Mouse (Mus musculus): Measurements from ENCODE around the gene Rprd1b. TPM values are rescaled to one million over a fixed set of nuclear protein-coding genes. Genes with fewer than 3 reads are reported as not detected.

The Rprd1b gene
- polyA plus RNA-seq, 1 experiment from 2014 or later = 43.4 TPM

- Histone ChIP-seq H3K27me3 (no peaks in the 10 kb centered on the region), H3K27ac (replicated peaks) (no peak overlapping the region), H3K9me3 (replicated peaks) (no peaks in the 10 kb centered on the region), H3K4me3 (replicated peaks) (no peak overlapping the region), H3K4me2 (replicated peaks) (no peak overlapping the region), H3K9ac (no peak overlapping the region), H3K4me1 (peaks cover 7% of the 10 kb centered on the region; the same call in 1 of the 2 replicates), H3K36me3 (no peaks in the 10 kb centered on the region)
- 51% methylated on average over 6 of the region's 6 CpGs for WGBS
- ATAC-seq (ENCODE audit: insufficient number of reproducible peaks, low FRiP score, low TSS enrichment, low read depth) = no peak
Observed at GRCm38 (mm10) chr2:158163034-158163433, 134.7 kb downstream of the Rprd1b start.

- Histone ChIP-seq H3K4me1 (peaks cover 10% of the 10 kb centered on the region), H3K27ac (replicated peaks) (no peak overlapping the region)
Observed at GRCm38 (mm10) chr2:158165776-158166175, 137.5 kb downstream of the Rprd1b start.

GRCm38 (mm10) chr2:158166628-158167027 is 138.3 kb downstream of the Rprd1b start:
- WGBS = 71% methylated on average over 7 of the region's 7 CpGs
- no peaks in the 10 kb centered on the region for H3K36me3 ChIP-seq
- H3K4me1 ChIP-seq = peaks cover 10% of the 10 kb centered on the region
- H3K27ac ChIP-seq (replicated peaks) = no peak overlapping the region
- H3K4me3 ChIP-seq (replicated peaks) = no peak overlapping the region
- H3K4me2 ChIP-seq (replicated peaks) = no peak overlapping the region
- H3K9me3 ChIP-seq (replicated peaks) = no peaks in the 10 kb centered on the region
- no peaks in the 10 kb centered on the region for H3K27me3 ChIP-seq
- no peak overlapping the region for H3K9ac ChIP-seq
- no peak for ATAC-seq (ENCODE audit: insufficient number of reproducible peaks, low FRiP score, low TSS enrichment, low read depth)

More at GRCm38 (mm10) chr2:158165776-158166175, 137.5 kb downstream of the Rprd1b start:
- no peak overlapping the region for H3K4me3 ChIP-seq (replicated peaks)
- H3K4me2 ChIP-seq (replicated peaks) = no peak overlapping the region
- H3K9ac ChIP-seq = no peak overlapping the region
- no peaks in the 10 kb centered on the region for H3K36me3 ChIP-seq
- no peaks in the 10 kb centered on the region for H3K9me3 ChIP-seq (replicated peaks)
- no peaks in the 10 kb centered on the region for H3K27me3 ChIP-seq
- WGBS = 79% methylated on average over 4 of the region's 4 CpGs
- ATAC-seq (ENCODE audit: insufficient number of reproducible peaks, low FRiP score, low TSS enrichment, low read depth) = no peak

GRCm38 (mm10) chr2:158167496-158168205 is 139.4 kb downstream of the Rprd1b start:
- Histone ChIP-seq H3K27ac (replicated peaks) (no peak overlapping the region), H3K9ac (no peak overlapping the region), H3K4me2 (replicated peaks) (no peak overlapping the region), H3K36me3 (no peaks in the 10 kb centered on the region), H3K4me3 (replicated peaks) (no peak overlapping the region), H3K4me1 (peaks cover 10% of the 10 kb centered on the region), H3K9me3 (replicated peaks) (no peaks in the 10 kb centered on the region), H3K27me3 (no peaks in the 10 kb centered on the region)
- ATAC-seq (ENCODE audit: insufficient number of reproducible peaks, low FRiP score, low TSS enrichment, low read depth) = no peak
- 58% methylated on average over 9 of the region's 9 CpGs for WGBS

GRCm38 (mm10) chr2:158168741-158169211 is 140.5 kb downstream of the Rprd1b start:
- H3K4me2 ChIP-seq (replicated peaks) = no peak overlapping the region
- H3K27me3 ChIP-seq = no peaks in the 10 kb centered on the region
- no peak for ATAC-seq (ENCODE audit: insufficient number of reproducible peaks, low FRiP score, low TSS enrichment, low read depth)
- no peaks in the 10 kb centered on the region for H3K9me3 ChIP-seq (replicated peaks)
- no peak overlapping the region for H3K4me3 ChIP-seq (replicated peaks)
- no peaks in the 10 kb centered on the region for H3K36me3 ChIP-seq
- 60% methylated on average over 8 of the region's 8 CpGs for WGBS
- H3K27ac ChIP-seq (replicated peaks) = no peak overlapping the region
- no peak overlapping the region for H3K9ac ChIP-seq
- H3K4me1 ChIP-seq = peaks cover 10% of the 10 kb centered on the region

GRCm38 (mm10) chr2:158169351-158169750 is 141.1 kb downstream of the Rprd1b start:
- Histone ChIP-seq H3K4me2 (replicated peaks) (no peak overlapping the region), H3K4me3 (replicated peaks) (no peak overlapping the region), H3K9ac (no peak overlapping the region), H3K27ac (replicated peaks) (no peak overlapping the region), H3K9me3 (replicated peaks) (no peaks in the 10 kb centered on the region), H3K4me1 (peaks cover 10% of the 10 kb centered on the region), H3K36me3 (no peaks in the 10 kb centered on the region), H3K27me3 (no peaks in the 10 kb centered on the region)
- no peak for ATAC-seq (ENCODE audit: insufficient number of reproducible peaks, low FRiP score, low TSS enrichment, low read depth)
- 59% methylated on average over 6 of the region's 6 CpGs for WGBS

- Histone ChIP-seq H3K9ac (no peak overlapping the region), H3K4me1 (peaks cover 10% of the 10 kb centered on the region), H3K27me3 (no peaks in the 10 kb centered on the region), H3K4me3 (replicated peaks) (no peak overlapping the region), H3K36me3 (no peaks in the 10 kb centered on the region), H3K27ac (replicated peaks) (no peak overlapping the region), H3K4me2 (replicated peaks) (no peak overlapping the region), H3K9me3 (replicated peaks) (no peaks in the 10 kb centered on the region)
- 86% methylated on average over 7 of the region's 7 CpGs for WGBS
- no peak for ATAC-seq (ENCODE audit: insufficient number of reproducible peaks, low FRiP score, low TSS enrichment, low read depth)
Observed at GRCm38 (mm10) chr2:158169771-158170170, 141.5 kb downstream of the Rprd1b start.

GRCm38 (mm10) chr2:158170394-158170793 is 142.1 kb downstream of the Rprd1b start:
- no peak overlapping the region for H3K4me2 ChIP-seq (replicated peaks)
- no peak overlapping the region for H3K4me3 ChIP-seq (replicated peaks)
- no peaks in the 10 kb centered on the region for H3K9me3 ChIP-seq (replicated peaks)
- no peak overlapping the region for H3K27ac ChIP-seq (replicated peaks)
- H3K4me1 ChIP-seq = peaks cover 10% of the 10 kb centered on the region
- ATAC-seq (ENCODE audit: insufficient number of reproducible peaks, low FRiP score, low TSS enrichment, low read depth) = no peak
- H3K36me3 ChIP-seq = no peaks in the 10 kb centered on the region
- H3K9ac ChIP-seq = no peak overlapping the region
- 79% methylated on average over 2 of the region's 2 CpGs for WGBS
- H3K27me3 ChIP-seq = no peaks in the 10 kb centered on the region

GRCm38 (mm10) chr2:158174438-158174837 is 146.1 kb downstream of the Rprd1b start:
- H3K27ac ChIP-seq (replicated peaks) = no peak overlapping the region
- H3K4me1 ChIP-seq = peaks cover 7% of the 10 kb centered on the region
- no peaks in the 10 kb centered on the region for H3K36me3 ChIP-seq
- H3K9me3 ChIP-seq (replicated peaks) = no peaks in the 10 kb centered on the region
- no peaks in the 10 kb centered on the region for H3K27me3 ChIP-seq
- H3K4me2 ChIP-seq (replicated peaks) = no peak overlapping the region
- no peak overlapping the region for H3K9ac ChIP-seq
- no peak overlapping the region for H3K4me3 ChIP-seq (replicated peaks)
- no peak for ATAC-seq (ENCODE audit: insufficient number of reproducible peaks, low FRiP score, low TSS enrichment, low read depth)
- 69% methylated on average over 5 of the region's 5 CpGs for whole genome bisulfite sequencing

GRCm38 (mm10) chr2:158174958-158175357 is 146.7 kb downstream of the Rprd1b start:
- Histone ChIP-seq H3K4me3 (replicated peaks) (no peak overlapping the region), H3K4me1 (peaks cover 12% of the 10 kb centered on the region), H3K27me3 (no peaks in the 10 kb centered on the region), H3K36me3 (no peaks in the 10 kb centered on the region), H3K27ac (replicated peaks) (no peak overlapping the region), H3K4me2 (replicated peaks) (no peak overlapping the region), H3K9me3 (replicated peaks) (no peaks in the 10 kb centered on the region), H3K9ac (no peak overlapping the region)
- no peak for ATAC-seq (ENCODE audit: insufficient number of reproducible peaks, low FRiP score, low TSS enrichment, low read depth)
- WGBS = 87% methylated on average over 15 of the region's 15 CpGs

- Histone ChIP-seq H3K9me3 (replicated peaks) (no peaks in the 10 kb centered on the region), H3K4me2 (replicated peaks) (no peak overlapping the region), H3K27ac (replicated peaks) (no peak overlapping the region), H3K9ac (no peak overlapping the region), H3K4me1 (peaks cover 12% of the 10 kb centered on the region), H3K4me3 (replicated peaks) (no peak overlapping the region), H3K36me3 (no peaks in the 10 kb centered on the region), H3K27me3 (no peaks in the 10 kb centered on the region)
- WGBS = 77% methylated on average over 3 of the region's 3 CpGs
- no peak for ATAC-seq (ENCODE audit: insufficient number of reproducible peaks, low FRiP score, low TSS enrichment, low read depth)
Observed at GRCm38 (mm10) chr2:158175433-158175832, 147.1 kb downstream of the Rprd1b start.

- H3K4me2 ChIP-seq (replicated peaks) = no peak overlapping the region
- H3K4me1 ChIP-seq = peaks cover 12% of the 10 kb centered on the region
- no peaks in the 10 kb centered on the region for H3K36me3 ChIP-seq
- H3K9ac ChIP-seq = no peak overlapping the region
- ATAC-seq (ENCODE audit: insufficient number of reproducible peaks, low FRiP score, low TSS enrichment, low read depth) = no peak
- H3K27ac ChIP-seq (replicated peaks) = no peak overlapping the region
- no peaks in the 10 kb centered on the region for H3K27me3 ChIP-seq
- H3K9me3 ChIP-seq (replicated peaks) = no peaks in the 10 kb centered on the region
- WGBS = 88% methylated on average over 9 of the region's 9 CpGs
- no peak overlapping the region for H3K4me3 ChIP-seq (replicated peaks)
Observed at GRCm38 (mm10) chr2:158176763-158177162, 148.5 kb downstream of the Rprd1b start.
